Mouse (Mus musculus) cerebellum, adult 2 months (tissue): Measurements from ENCODE around the gene Slc15a1.

Source experiments
- CTCF ChIP-seq: fragments of 200-500 bp; IDR thresholded peaks from 2 replicates; pipeline ENCODE4 v1.5.1; 2011; ENCODE audit warnings: low read depth, mild to moderate bottlenecking, control low read depth, low read length, moderate library complexity, borderline replicate concordance; ENCODE audit not compliant: insufficient read depth
- POLR2A ChIP-seq: fragments of 200-500 bp; IDR thresholded peaks from 2 replicates; pipeline ENCODE4 v1.6.1; 2011; ENCODE audit warnings: low read length, control low read depth, borderline replicate concordance; ENCODE audit not compliant: insufficient read depth

DNA sequence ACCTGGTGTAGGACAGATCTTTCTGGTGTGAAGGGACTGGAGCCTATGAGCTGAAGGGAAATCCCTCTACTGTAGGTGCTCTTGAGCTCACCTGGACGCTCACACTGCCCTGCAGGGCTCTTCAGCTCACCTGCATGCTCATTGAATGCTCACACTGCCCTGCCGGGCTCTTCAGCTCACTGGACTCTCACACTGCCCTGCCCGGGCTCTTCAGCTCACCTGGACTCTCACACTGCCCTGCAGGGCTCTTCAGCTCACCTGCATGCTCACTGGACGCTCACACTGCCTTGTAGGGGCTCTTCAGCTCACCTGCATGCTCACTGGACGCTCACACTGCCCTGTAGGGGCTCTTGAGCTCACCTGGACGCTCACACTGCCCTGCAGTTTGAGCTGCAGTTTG is 44.8 kb upstream of the Slc15a1 start:
- no peak for TF ChIP-seq POLR2A
- TF ChIP-seq CTCF: no peak
